Mouse (Mus musculus) cerebellum, adult 2 months (tissue): ENCODE data around the gene Cfap57.

Experiments used
- CTCF ChIP-seq: fragments of 200-500 bp; IDR thresholded peaks from 2 replicates; pipeline ENCODE4 v1.5.1; 2011; ENCODE audit warnings: low read depth, mild to moderate bottlenecking, control low read depth, low read length, moderate library complexity, borderline replicate concordance; ENCODE audit not compliant: insufficient read depth
- POLR2A ChIP-seq: fragments of 200-500 bp; IDR thresholded peaks from 2 replicates; pipeline ENCODE4 v1.6.1; 2011; ENCODE audit warnings: low read length, control low read depth, borderline replicate concordance; ENCODE audit not compliant: insufficient read depth

DNA sequence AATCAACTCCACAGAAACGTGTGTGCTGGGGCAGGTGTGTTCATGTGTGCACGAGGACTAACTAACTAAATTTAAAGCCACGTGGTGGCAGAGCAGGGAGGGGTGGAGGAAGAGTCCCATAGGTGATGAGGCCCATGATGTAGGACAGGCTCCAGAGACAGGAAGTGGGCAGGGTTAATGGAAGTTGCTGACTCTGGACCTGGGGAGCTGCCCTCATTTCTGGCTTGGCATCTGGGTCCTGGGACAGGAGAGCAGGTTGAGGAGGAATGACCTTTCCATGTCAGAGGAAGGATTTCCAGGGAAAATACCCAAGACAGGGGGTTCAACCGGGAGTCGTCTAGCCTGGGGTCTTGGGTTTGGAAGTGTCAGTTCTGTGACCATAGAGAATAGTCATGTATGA, 87.9 kb downstream of the Cfap57 start:
- TF ChIP-seq POLR2A: no peak
- TF ChIP-seq CTCF: no peak
